Mouse (Mus musculus) embryonic facial prominence, embryonic 11.5 days (tissue): ENCODE results near the gene Iqschfp. TPM values are rescaled to one million over a fixed set of nuclear protein-coding genes. Genes with fewer than 3 reads are reported as not detected.

Experiments used
- ATAC-seq: fragments of 200-750 bp; cut with Nextera tagmentation; replicated peaks from 2 replicates; pipeline ENCODE4 v1.8.0; 2017; ENCODE audit warnings: low read depth; ENCODE audit not compliant: insufficient number of reproducible peaks, low FRiP score, low TSS enrichment
- DNase-seq: peaks from one replicate; pipeline ENCODE4 v3.0.0-alpha.2; 2015; ENCODE audit warnings: low spot score
- H3K27ac ChIP-seq: fragments of 300-500 bp; sonication (generic); replicated peaks from 2 replicates; pipeline ENCODE4 v1.5.1; 2014; ENCODE audit warnings: mild to moderate bottlenecking, low read depth, low read length, control low read depth
- H3K27me3 ChIP-seq: fragments of 300-500 bp; sonication (generic); 2 replicates; pipeline ENCODE4 v1.6.1; 2014; ENCODE audit warnings: mild to moderate bottlenecking, low read length, moderate library complexity, mixed read lengths; ENCODE audit not compliant: control insufficient read depth, insufficient read depth
- H3K36me3 ChIP-seq: fragments of 300-500 bp; sonication (generic); replicated peaks from 2 replicates; pipeline ENCODE4 v1.6.1; 2014; ENCODE audit warnings: low read depth, mild to moderate bottlenecking, low read length, moderate library complexity, mixed read lengths; ENCODE audit not compliant: control insufficient read depth, insufficient read depth
- H3K4me1 ChIP-seq: fragments of 300-500 bp; sonication (generic); 2 replicates; pipeline ENCODE4 v1.6.1; 2014; ENCODE audit warnings: low read length, mixed read lengths; ENCODE audit not compliant: control insufficient read depth, insufficient read depth
- H3K4me2 ChIP-seq: fragments of 300-500 bp; sonication (generic); 2 replicates; pipeline ENCODE4 v1.6.1; 2014; ENCODE audit warnings: low read depth, mild to moderate bottlenecking, control low read depth, low read length, moderate library complexity
- H3K4me3 ChIP-seq: fragments of 300-500 bp; sonication (generic); 2 replicates; pipeline ENCODE4 v1.5.1; 2014; ENCODE audit warnings: low read depth, low read length, control low read depth
- H3K9ac ChIP-seq: fragments of 300-500 bp; sonication (generic); replicated peaks from 2 replicates; pipeline ENCODE4 v1.6.1; 2014; ENCODE audit warnings: mild to moderate bottlenecking, control low read depth, low read length
- H3K9me3 ChIP-seq: fragments of 300-500 bp; sonication (generic); replicated peaks from 2 replicates; pipeline ENCODE4 v1.6.1; 2016; ENCODE audit warnings: mild to moderate bottlenecking, low read length, inconsistent platforms, mixed read lengths; ENCODE audit not compliant: control insufficient read depth
- whole genome bisulfite sequencing: fragments of 180-500 bp; shearing (Covaris S2); extraction: QIAGEN DNeasy Blood & Tissue Kit; methylation state at CpG from one replicate; pipeline ENCODE4 v1.1.7; 2014; 5-methylcytosine and 5-hydroxymethylcytosine counted together
- polyA plus RNA-seq: library from polyadenylated mRNA; unstranded; fragments of >200 nt; fragmentation: Nextera tagmentation; extraction: Ambion mirVana; gene quantifications from 2 replicates; pipeline ENCODE4 v1.2.1, GENCODE M21; 2014

The Iqschfp gene
- polyA plus RNA-seq, 1 experiment from 2014 or later = 0.87 TPM

- H3K4me1 ChIP-seq = no peaks in the 10 kb centered on the region
- no peak overlapping the region for H3K4me2 ChIP-seq
- no peak for DNase-seq
- H3K27me3 ChIP-seq = no peaks in the 10 kb centered on the region
- no peak overlapping the region for H3K9ac ChIP-seq
- ATAC-seq = no peak
- no peaks in the 10 kb centered on the region for H3K9me3 ChIP-seq
- H3K36me3 ChIP-seq = no peaks in the 10 kb centered on the region
- 90% methylated on average over 4 of the region's 4 CpGs for WGBS
- no peak overlapping the region for H3K4me3 ChIP-seq
- no peak overlapping the region for H3K27ac ChIP-seq
These were observed 639.9 kb downstream of the Iqschfp start for GRCm38 (mm10) chr3:68531908-68532307.

DNA sequence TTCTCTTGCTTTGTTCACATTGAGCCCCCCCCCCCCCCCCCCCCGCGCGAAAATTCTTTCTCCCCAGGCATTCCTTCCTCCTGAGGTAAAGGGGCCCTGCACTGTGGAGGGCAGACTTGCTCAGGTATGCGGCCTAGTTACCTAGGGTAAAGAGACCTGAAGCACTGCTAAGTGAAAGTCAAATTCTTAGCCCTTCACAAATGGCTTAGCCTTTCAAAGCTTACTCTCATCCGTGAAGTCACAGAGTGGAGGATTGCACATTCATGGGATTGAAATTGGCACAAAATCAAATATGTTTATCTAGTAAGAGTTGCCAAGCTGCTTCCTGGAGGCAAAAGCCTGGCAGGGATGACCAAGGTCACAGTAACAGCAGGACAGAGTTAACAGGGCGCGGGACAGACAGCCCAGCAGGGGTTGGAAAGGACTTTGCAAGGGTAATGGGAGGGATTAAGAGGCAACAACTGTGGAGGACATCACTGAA lies 642.6 kb downstream of the Iqschfp start:
- Histone ChIP-seq H3K4me3 (no peak overlapping the region), H3K9me3 (no peaks in the 10 kb centered on the region), H3K36me3 (no peaks in the 10 kb centered on the region), H3K9ac (no peak overlapping the region), H3K4me2 (no peak overlapping the region), H3K27ac (no peak overlapping the region), H3K4me1 (no peaks in the 10 kb centered on the region), H3K27me3 (no peaks in the 10 kb centered on the region)
- no peak; the same call in 1 of the 2 replicates for ATAC-seq
- WGBS = 25% methylated on average over 4 of the region's 7 CpGs
- DNase-seq = peak; percentile 18

DNA sequence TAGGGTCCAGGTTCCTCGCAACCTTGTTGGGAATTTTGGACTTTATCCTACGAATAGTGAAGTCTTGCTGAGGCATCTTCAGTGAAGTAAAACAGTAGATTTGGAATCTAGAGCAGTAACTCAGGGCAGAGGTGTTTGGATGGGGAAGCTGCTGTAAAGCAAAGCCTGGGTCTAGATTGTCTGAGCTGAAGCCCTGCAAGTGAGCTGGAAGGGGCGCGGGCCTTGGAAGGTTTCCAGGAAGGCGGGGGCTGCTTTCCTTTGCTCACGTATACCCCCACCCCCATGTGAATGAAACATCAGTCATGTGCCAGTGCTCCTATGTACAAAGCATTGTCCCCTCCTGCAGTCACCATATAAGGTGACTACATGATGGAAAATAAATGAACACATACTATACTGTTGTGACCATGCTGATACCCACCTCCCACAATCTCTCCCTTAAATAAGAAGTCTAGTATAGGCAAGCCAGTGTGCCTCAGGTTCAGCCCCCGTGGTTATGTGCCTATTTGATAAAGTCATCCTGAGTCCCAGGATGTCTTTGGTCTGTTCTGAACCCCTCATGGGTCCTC lies 643.2 kb downstream of the Iqschfp start:
- H3K9ac ChIP-seq = no peak overlapping the region
- no peaks in the 10 kb centered on the region for H3K4me1 ChIP-seq
- H3K27me3 ChIP-seq = no peaks in the 10 kb centered on the region
- no peaks in the 10 kb centered on the region for H3K9me3 ChIP-seq
- no peak overlapping the region for H3K4me3 ChIP-seq
- WGBS = 83% methylated on average over 7 of the region's 7 CpGs
- ATAC-seq (no peak), DNase-seq (no peak)
- H3K4me2 ChIP-seq = no peak overlapping the region
- H3K36me3 ChIP-seq = no peaks in the 10 kb centered on the region
- no peak overlapping the region for H3K27ac ChIP-seq

DNA sequence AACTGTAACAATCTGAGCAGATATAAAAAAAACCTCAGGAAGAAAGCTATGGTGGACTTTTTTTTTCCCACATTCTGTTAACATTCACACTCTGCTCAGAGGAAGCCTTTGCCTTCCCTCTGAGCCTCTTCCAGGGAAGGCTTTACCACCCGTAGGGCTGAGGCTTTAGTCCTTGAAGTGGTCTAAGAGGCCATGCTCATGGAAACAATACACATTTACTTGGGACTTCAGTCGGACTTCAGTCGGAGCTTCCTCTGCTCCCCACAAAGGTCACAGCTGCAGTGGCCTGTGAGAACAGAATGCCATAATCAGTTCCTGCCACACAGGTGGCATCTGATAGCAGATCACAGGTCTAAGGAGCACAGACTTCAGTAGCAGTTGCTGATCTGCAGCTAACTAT lies 644.0 kb downstream of the Iqschfp start:
- DNase-seq (no peak), ATAC-seq (no peak)
- no peaks in the 10 kb centered on the region for H3K36me3 ChIP-seq
- H3K9me3 ChIP-seq = no peaks in the 10 kb centered on the region
- H3K4me1 ChIP-seq = no peaks in the 10 kb centered on the region
- no peak overlapping the region for H3K4me3 ChIP-seq
- H3K27ac ChIP-seq = no peak overlapping the region
- H3K4me2 ChIP-seq = no peak overlapping the region
- no peaks in the 10 kb centered on the region for H3K27me3 ChIP-seq
- H3K9ac ChIP-seq = no peak overlapping the region
- 42% methylated on average over 3 of the region's 3 CpGs for WGBS

DNA sequence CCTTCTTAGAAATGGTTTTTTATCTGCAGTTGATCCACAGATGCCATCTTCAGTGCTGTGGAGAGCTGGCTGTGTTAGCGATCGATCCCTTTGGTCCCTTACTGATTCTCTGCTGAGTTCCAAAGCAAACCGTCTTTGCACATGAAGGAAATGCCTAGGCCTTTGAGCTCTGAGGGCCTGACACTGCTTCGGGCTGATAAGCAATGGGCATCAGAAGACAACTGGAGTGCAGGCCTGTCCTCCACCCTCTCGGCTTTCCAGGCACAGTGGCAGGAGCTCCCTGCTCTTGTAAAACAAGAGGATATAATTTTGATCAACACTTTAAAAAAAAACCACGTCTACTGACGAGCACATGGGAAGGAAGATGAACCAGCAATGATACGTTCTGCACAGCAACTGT lies 649.7 kb downstream of the Iqschfp start:
- no peaks in the 10 kb centered on the region for H3K36me3 ChIP-seq
- H3K27ac ChIP-seq = no peak overlapping the region

DNA sequence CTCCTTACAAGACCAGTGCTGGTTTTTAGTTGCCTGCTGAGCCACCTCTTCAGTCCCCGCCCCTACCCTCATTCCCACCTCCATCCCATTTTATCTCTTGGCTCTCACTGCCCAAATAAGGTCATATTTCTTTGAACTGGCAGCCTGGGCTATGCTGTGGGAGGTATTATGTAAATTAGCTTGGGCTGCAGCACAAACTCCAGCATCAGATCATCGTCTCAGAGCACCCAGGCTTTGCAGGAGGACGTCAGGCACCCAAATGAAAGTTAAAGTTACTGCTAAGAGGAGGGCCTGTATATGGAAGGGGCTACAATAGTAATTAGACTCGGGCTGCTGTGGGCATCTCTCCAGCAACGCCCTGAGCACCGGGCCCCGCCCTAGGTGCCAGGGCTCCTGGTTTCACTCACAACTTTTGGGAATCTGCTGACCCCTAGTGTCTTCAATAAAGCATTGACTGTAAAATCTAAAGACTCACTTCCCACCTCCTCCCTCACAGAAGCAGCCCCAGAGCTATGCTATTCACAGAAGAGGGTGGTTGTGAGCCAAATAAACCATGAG lies 651.0 kb downstream of the Iqschfp start:
- Histone ChIP-seq H3K27me3 (no peaks in the 10 kb centered on the region), H3K4me1 (no peaks in the 10 kb centered on the region), H3K4me3 (no peak overlapping the region; the same call in 1 of the 2 replicates), H3K36me3 (no peaks in the 10 kb centered on the region), H3K9ac (0 out of 2 replicates have a peak overlapping the region, but pooled peaks have one; percentile 39), H3K9me3 (no peaks in the 10 kb centered on the region), H3K27ac (no peak overlapping the region), H3K4me2 (peak overlapping the region; percentile 51)
- 4% methylated on average over 7 of the region's 7 CpGs for WGBS
- ATAC-seq (peak; percentile 86), DNase-seq (peak; percentile 72)

More for the DNA sequence above, 649.7 kb downstream of the Iqschfp start:
- no peak overlapping the region for H3K4me2 ChIP-seq
- H3K27me3 ChIP-seq = no peaks in the 10 kb centered on the region
- no peaks in the 10 kb centered on the region for H3K9me3 ChIP-seq
- H3K4me1 ChIP-seq = no peaks in the 10 kb centered on the region
- ATAC-seq (no peak), DNase-seq (no peak)
- H3K9ac ChIP-seq = no peak overlapping the region
- H3K4me3 ChIP-seq = no peak overlapping the region
- WGBS = 87% methylated on average over 8 of the region's 8 CpGs

DNA sequence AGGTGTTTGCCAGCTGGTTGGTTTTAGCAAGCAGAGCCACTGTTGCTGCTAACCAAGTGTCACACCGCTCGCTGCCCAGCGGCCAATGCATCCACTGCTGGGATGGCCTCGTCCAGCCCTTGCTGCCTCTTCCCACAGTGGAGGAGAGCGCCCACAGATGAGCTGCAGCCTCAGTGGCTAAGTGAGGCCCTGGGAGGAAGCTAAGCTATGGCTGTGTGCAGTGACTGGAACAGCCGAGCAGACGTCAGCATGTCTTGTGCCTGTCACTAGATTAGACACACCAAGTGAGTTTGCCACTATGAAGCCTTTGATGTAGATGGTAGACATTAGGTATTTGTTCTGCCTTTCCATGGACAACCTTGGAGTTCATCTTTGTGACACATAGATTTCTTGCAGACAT lies 652.8 kb downstream of the Iqschfp start:
- Histone ChIP-seq H3K27ac (no peak overlapping the region), H3K4me1 (no peaks in the 10 kb centered on the region), H3K36me3 (no peaks in the 10 kb centered on the region), H3K9me3 (no peaks in the 10 kb centered on the region), H3K27me3 (no peaks in the 10 kb centered on the region), H3K4me2 (no peak overlapping the region), H3K9ac (no peak overlapping the region), H3K4me3 (no peak overlapping the region)
- 59% methylated on average over 7 of the region's 7 CpGs for WGBS
- DNase-seq = no peak
- ATAC-seq = no peak

DNA sequence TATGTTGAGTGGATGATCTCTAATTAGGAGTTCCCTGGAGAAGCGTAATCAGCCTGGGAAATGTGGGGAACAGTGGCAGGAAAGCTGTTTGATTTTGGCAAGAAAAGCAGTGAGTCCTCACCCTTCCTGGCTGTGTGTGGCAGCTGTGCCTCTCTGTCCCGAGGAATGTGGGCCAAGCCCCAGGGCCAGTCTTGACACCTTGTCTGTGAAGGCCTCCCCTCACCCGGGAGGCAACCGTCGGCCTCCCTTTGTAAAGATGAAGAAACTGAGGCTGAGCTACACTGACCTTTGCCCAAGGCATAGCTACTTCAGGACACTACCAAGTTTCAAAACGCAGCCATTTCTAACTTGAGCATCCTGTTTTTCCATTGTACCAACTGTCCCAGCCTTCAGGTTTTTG lies 653.9 kb downstream of the Iqschfp start:
- no peak overlapping the region for H3K27ac ChIP-seq
- no peaks in the 10 kb centered on the region for H3K27me3 ChIP-seq
- DNase-seq (no peak), ATAC-seq (no peak)
- H3K9ac ChIP-seq = no peak overlapping the region
- no peak overlapping the region for H3K4me2 ChIP-seq
- H3K4me3 ChIP-seq = no peak overlapping the region
- 31% methylated on average over 6 of the region's 6 CpGs for WGBS
- H3K9me3 ChIP-seq = no peaks in the 10 kb centered on the region
- no peaks in the 10 kb centered on the region for H3K4me1 ChIP-seq
- no peaks in the 10 kb centered on the region for H3K36me3 ChIP-seq
